Comparison of ENCODE assay signal across 12 mouse cellular contexts in the genomic region with DNA sequence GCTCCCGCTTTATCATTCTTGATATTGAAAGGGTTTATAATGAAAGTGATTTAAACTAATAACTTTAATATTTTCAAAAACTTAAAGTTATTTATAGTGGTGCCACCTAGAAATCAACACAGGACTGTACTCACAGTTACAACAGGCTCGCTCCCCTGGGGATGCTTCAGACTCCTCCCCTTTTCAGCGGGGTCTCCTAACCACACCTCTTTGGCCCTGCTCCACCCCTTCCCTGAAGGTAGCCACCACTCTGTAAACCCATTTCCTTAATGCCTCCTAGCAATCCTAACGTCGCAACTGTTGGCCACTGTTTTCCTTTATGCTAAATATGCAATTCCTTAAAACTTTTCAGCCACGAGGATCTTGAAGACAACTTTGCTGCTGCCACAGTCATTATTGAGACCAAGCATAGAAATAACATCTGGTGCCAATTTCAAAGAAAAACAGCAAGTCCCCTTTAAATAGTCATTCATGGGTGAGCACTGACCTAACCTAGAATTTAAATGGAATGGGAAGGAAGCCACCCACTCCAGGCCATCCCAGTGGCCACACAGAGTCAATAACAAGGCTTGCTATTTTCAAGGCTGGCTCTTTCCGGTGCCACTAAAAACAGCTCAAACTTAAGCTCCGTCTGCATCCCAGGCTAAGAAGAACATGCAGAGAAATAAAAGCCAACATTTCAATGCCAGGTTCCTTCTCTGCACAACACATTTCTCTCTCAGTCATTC.
A peak's percentile ranks its signal among the peaks of the same experiment; 100 is the strongest.
DNase-seq lines count a peak whose midpoint lies in the region; ATAC-seq lines count a peak whose summit lies in the region.
"Had no signal": no experiment of that assay in that cellular context is flagged by ENCODE, and none has a peak within 500 bp of the region (broad histone marks: within the 10 kb centered on the region; RNA-seq: fewer than 3 reads in every experiment).

No protein-coding gene starts in this region.

- H3K27me3 ChIP-seq in limb, embryonic 13.5 days = no peaks in the 10 kb centered on the region
- H3K27me3 ChIP-seq: hindbrain, embryonic 15.5 days; Patski; stomach, embryonic 15.5 days had no signal

- H3K27ac ChIP-seq in limb, embryonic 13.5 days = peak overlapping the region; percentile 33; the same call in 1 of the 2 replicates
- H3K27ac ChIP-seq: hindbrain, embryonic 15.5 days; stomach, embryonic 15.5 days had no signal

- 47% methylated on average over 8 of the region's 8 CpGs for WGBS in limb, embryonic 13.5 days

- ATAC-seq in limb, embryonic 13.5 days (ENCODE audit: low FRiP score, low read depth) = no peak
- no peak for ATAC-seq in frontal cortex, adult (ENCODE audit: low TSS enrichment)
- ATAC-seq in inflammation-experienced regulatory T-cells, adult 6 months = no peak
- ATAC-seq: Patski had no signal

- no peak overlapping the region for H3K4me2 ChIP-seq in limb, embryonic 13.5 days (replicated peaks)
- H3K4me2 ChIP-seq: hindbrain, embryonic 15.5 days; stomach, embryonic 15.5 days had no signal

- H3K36me3 ChIP-seq in limb, embryonic 13.5 days = no peaks in the 10 kb centered on the region
- H3K36me3 ChIP-seq: hindbrain, embryonic 15.5 days; stomach, embryonic 15.5 days had no signal

- H3K4me3 ChIP-seq in limb, embryonic 13.5 days = no peak overlapping the region
- H3K4me3 ChIP-seq: hindbrain, embryonic 15.5 days; stomach, embryonic 15.5 days had no signal

- peaks cover 33% of the 10 kb centered on the region for H3K4me1 ChIP-seq in limb, embryonic 13.5 days
- H3K4me1 ChIP-seq: hindbrain, embryonic 15.5 days; stomach, embryonic 15.5 days had no signal

- peak; percentile 22 for DNase-seq in gastrocnemius, adult 18-20 months (ENCODE audit: low spot score)
- no peak for DNase-seq in gastrocnemius, adult 8-10 months (ENCODE audit: low spot score in 2 of 2)
- peak; percentile 42 for DNase-seq in layer of hippocampus, adult 9-11 months
- DNase-seq in layer of hippocampus, adult 11-12 months (ENCODE audit: low spot score) = no peak
- DNase-seq in embryo, embryonic 9.5 days (ENCODE audit: extremely low spot score) = peak; percentile 24
- DNase-seq: lung, adult 18-20 months had no signal

- no peak overlapping the region for H3K9ac ChIP-seq in limb, embryonic 13.5 days
- H3K9ac ChIP-seq: hindbrain, embryonic 15.5 days; stomach, embryonic 15.5 days had no signal

- H3K9me3 ChIP-seq in limb, embryonic 13.5 days = no peaks in the 10 kb centered on the region
- H3K9me3 ChIP-seq: hindbrain, embryonic 15.5 days; stomach, embryonic 15.5 days had no signal

Comparison
In these comparisons a context has a peak if more than half of its experiments do, and no peak if none do; other contexts are left out.
1. DNase-seq: peak in gastrocnemius, adult 18-20 months (single experiment), layer of hippocampus, adult 9-11 months (single experiment) and embryo, embryonic 9.5 days (single experiment); none in gastrocnemius, adult 8-10 months (0 of 2) and layer of hippocampus, adult 11-12 months (single experiment).